Mouse (Mus musculus) testis, adult 2 months (tissue): ENCODE measurements around the gene Sar1b.
"Not testable (repeated sequence)": the region's sequence is repeated elsewhere in the genome, so short reads cannot be mapped to it uniquely, and the experiment has no call there.

Experiments used
- CTCF ChIP-seq: fragments of 200-500 bp; IDR thresholded peaks from 2 replicates; pipeline ENCODE4 v1.5.1; 2012; ENCODE audit warnings: low read depth, mild to moderate bottlenecking, inconsistent platforms, low read length, moderate library complexity; ENCODE audit not compliant: control insufficient read depth, insufficient read depth, insufficient replicate concordance
- POLR2A ChIP-seq: fragments of 200-500 bp; IDR thresholded peaks from 2 replicates; pipeline ENCODE4 v1.6.1; 2012; ENCODE audit warnings: low read depth, mild to moderate bottlenecking, inconsistent platforms, low read length, moderate library complexity; ENCODE audit not compliant: control insufficient read depth

- TF ChIP-seq CTCF, POLR2A: not testable (repeated sequence)
Measured at GRCm38 (mm10) chr11:51734218-51734617, 29.3 kb upstream of the Sar1b start.
